ENCODE assay signal across 8 mouse cellular contexts in the genomic region with DNA sequence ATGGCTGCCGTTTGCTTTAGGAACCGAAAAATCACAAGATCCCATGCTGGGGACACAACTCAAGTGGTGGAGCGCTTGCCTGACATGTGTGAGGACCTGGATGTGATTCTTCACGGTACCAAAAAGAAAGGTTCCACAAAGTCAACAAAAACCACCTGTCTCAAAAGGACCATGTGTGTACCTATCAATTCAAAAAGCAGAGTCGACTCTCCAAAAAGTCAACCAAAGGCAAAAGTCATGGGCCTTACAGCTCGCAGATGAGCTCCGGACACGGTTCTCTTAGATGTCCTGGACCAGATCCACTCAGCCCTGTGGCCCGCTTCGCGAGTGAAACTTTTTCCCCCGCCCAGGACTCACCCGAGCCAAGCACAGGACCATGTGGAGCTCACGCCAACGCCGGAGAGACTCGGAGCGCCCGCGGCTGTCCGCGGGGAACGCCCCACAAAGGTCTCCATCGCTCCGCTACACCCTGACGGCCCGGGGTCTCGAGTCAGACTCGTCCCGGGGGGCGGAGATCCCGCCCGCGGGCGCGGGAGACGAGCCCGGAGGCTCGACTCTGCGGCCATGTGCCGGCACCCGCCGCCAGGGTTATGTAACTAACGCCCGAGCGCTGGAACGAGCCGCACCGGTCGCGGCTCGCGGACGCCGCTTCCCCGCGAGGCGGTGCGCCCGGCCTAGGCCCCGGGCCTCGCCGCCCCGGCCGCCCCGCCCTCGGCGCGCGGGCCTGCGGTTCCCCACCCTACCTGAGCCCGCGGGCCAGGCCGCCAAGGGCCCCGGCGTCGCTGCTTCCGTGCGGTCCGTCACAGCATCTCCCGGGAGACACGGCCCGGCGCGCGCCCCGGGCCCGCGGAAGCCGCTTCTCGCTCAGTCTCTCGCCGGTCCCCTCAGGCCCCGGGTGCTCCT. TPM values are rescaled to one million over a fixed set of nuclear protein-coding genes. Genes with fewer than 3 reads are reported as not detected.
DNase-seq lines count a peak whose midpoint lies in the region; ATAC-seq and TF ChIP-seq lines count a peak whose summit lies in the region.

A gene (plus strand): TSS at position 767 of the 903 bp plus-strand sequence.

- peak; percentile 31 for DNase-seq in ovary, adult 18-20 months (ENCODE audit: low spot score)
- no peak for DNase-seq in ovary, postnatal 14 days (ENCODE audit: low spot score)
- DNase-seq in embryo, embryonic 11 days = peak; percentile 79
- peak; percentile 75 for DNase-seq in gastrocnemius, postnatal 10 days
- DNase-seq in left cerebral cortex, postnatal 14 days (ENCODE audit: low spot score in 2 of 2) = peak; percentile 42 to 45

- peak within 1 kb of the TSS; percentile 95 for H3K4me3 ChIP-seq in megakaryocyte, embryonic 14.5 days (replicated peaks)
- H3K4me3 ChIP-seq in small intestine, adult 2 months (ENCODE audit: low read depth, low read length) = peak within 1 kb of the TSS; percentile 86

- TF ChIP-seq CTCF in small intestine, adult 2 months (IDR thresholded peaks at IDR 0.05; ENCODE audit: extremely low read depth, insufficient read length, insufficient replicate concordance, low read depth, low read length) = no peak

- peak; percentile 42 for ATAC-seq in inflammation-experienced regulatory T-cells, adult 6 months

- peaks cover 18% of the 10 kb centered on the region for H3K36me3 ChIP-seq in megakaryocyte, embryonic 14.5 days (replicated peaks; ENCODE audit: low read length)
- peaks cover 4% of the 10 kb centered on the region; the same call in 1 of the 2 replicates for H3K36me3 ChIP-seq in small intestine, adult 2 months (ENCODE audit: control insufficient read depth, insufficient read depth, low read length)

- intact Hi-C loops in left cerebral cortex, postnatal 14 days (cut with DNase I) = loop anchor here (5.0 kb wide), 1 partner anchor 44 kb away; no protein-coding TSS in a partner anchor

- H3K4me1 ChIP-seq in megakaryocyte, embryonic 14.5 days = peaks cover 52% of the 10 kb centered on the region
- no peaks in the 10 kb centered on the region; the same call in 1 of the 2 replicates for H3K4me1 ChIP-seq in small intestine, adult 2 months (ENCODE audit: control insufficient read depth, insufficient read depth, insufficient read length, low read length)

- under 1% methylated on average over 88 of the region's 94 CpGs for WGBS in small intestine, adult 2 months

- peak within 1 kb of the TSS; percentile 91 for H3K27ac ChIP-seq in small intestine, adult 2 months (ENCODE audit: insufficient read depth, low read depth, low read length)

- no peaks in the 10 kb centered on the region for H3K27me3 ChIP-seq in megakaryocyte, embryonic 14.5 days (replicated peaks)
- H3K27me3 ChIP-seq in small intestine, adult 2 months (ENCODE audit: control insufficient read depth, insufficient read depth, low read length) = no peaks in the 10 kb centered on the region

- no peaks in the 10 kb centered on the region for H3K9me3 ChIP-seq in megakaryocyte, embryonic 14.5 days

- TF ChIP-seq POLR2A in small intestine, adult 2 months (IDR thresholded peaks at IDR 0.05; ENCODE audit: low read depth, low read length) = no peak

RNA-seq across cellular contexts. Expression of the gene that starts here (rescaled TPM):
- not detected for total RNA-seq in gastrocnemius, postnatal 10 days (2021)
- not detected for polyA plus RNA-seq in inflammation-experienced regulatory T-cells, adult 6 months (2017; shearing (Covaris generic))
- not detected for total RNA-seq in left cerebral cortex, postnatal 14 days (2021)
- polyA plus RNA-seq in megakaryocyte, embryonic 14.5 days (2012; ENCODE audit: insufficient read depth, low replicate concordance) = not detected in 2 replicates
- not detected in 2 replicates for polyA plus RNA-seq in small intestine, adult 2 months (2012; rRNA removed)

Comparison
In these comparisons a context has a peak if more than half of its experiments do, and no peak if none do; other contexts are left out.
1. Peak in DNase-seq in gastrocnemius, postnatal 10 days; RNA of the gene not detected or under 1 TPM.
2. Peak in ATAC-seq in inflammation-experienced regulatory T-cells, adult 6 months; RNA of the gene not detected or under 1 TPM.
3. Peak in DNase-seq in left cerebral cortex, postnatal 14 days; RNA of the gene not detected or under 1 TPM.